Mouse (Mus musculus): ENCODE data around the gene Nme7. TPM values are rescaled to one million over a fixed set of nuclear protein-coding genes. Genes with fewer than 3 reads are reported as not detected.

Nme7 gene
- polyA plus RNA-seq (2015; fragmentation: Nextera tagmentation; extraction: Ambion mirVana): 42.5 and 43.9 TPM in 2 replicates

GRCm38 (mm10) chr1:164303821-164304220, at the start of gene Nme7:
Gene Nme7, plus strand, starts transcription at chr1:164304121.
- 90% methylated on average over 5 of the region's 5 CpGs for WGBS
- no peak for ATAC-seq (ENCODE audit: low FRiP score, low read depth)
- peaks cover 42% of the 10 kb centered on the region for H3K36me3 ChIP-seq

GRCm38 (mm10) chr1:164254836-164255235, 49.1 kb upstream of the Nme7 start:
- Histone ChIP-seq H3K4me2 (replicated peaks) (no peak overlapping the region), H3K36me3 (peaks cover 9% of the 10 kb centered on the region), H3K9me3 (no peaks in the 10 kb centered on the region), H3K4me1 (peaks cover 13% of the 10 kb centered on the region), H3K9ac (no peak overlapping the region), H3K4me3 (no peak overlapping the region), H3K27ac (no peak overlapping the region), H3K27me3 (0 out of 2 replicates have a peak, but pooled peaks cover 5% of the 10 kb centered on the region)
- WGBS: 84% methylated on average over 3 of the region's 3 CpGs
- ATAC-seq (ENCODE audit: low FRiP score, low read depth): no peak

More at GRCm38 (mm10) chr1:164303821-164304220, at the start of gene Nme7:
- no peaks in the 10 kb centered on the region for H3K9me3 ChIP-seq
- peaks cover 20% of the 10 kb centered on the region for H3K4me1 ChIP-seq
- no peak within 1 kb of the TSS for H3K27ac ChIP-seq
- no peak within 1 kb of the TSS for H3K4me3 ChIP-seq
- no peak within 1 kb of the TSS for H3K4me2 ChIP-seq (replicated peaks)
- no peaks in the 10 kb centered on the region for H3K27me3 ChIP-seq
- no peak within 1 kb of the TSS for H3K9ac ChIP-seq

- H3K9me3 ChIP-seq: no peaks in the 10 kb centered on the region
- no peak for ATAC-seq (ENCODE audit: low FRiP score, low read depth)
- H3K9ac ChIP-seq: no peak overlapping the region
- H3K4me2 ChIP-seq (replicated peaks): no peak overlapping the region
- no peak overlapping the region for H3K27ac ChIP-seq
- 78% methylated on average over 16 of the region's 16 CpGs for WGBS
- H3K4me1 ChIP-seq: no peaks in the 10 kb centered on the region
- H3K4me3 ChIP-seq: no peak overlapping the region
- peaks cover 28% of the 10 kb centered on the region for H3K36me3 ChIP-seq
- no peaks in the 10 kb centered on the region for H3K27me3 ChIP-seq
Measured at GRCm38 (mm10) chr1:164260171-164261028, 43.5 kb upstream of the Nme7 start.

- H3K27me3 ChIP-seq: no peaks in the 10 kb centered on the region
- ATAC-seq (ENCODE audit: low FRiP score, low read depth): no peak
- 90% methylated on average over 7 of the region's 7 CpGs for WGBS
- H3K4me3 ChIP-seq: no peak overlapping the region
- peaks cover 28% of the 10 kb centered on the region for H3K36me3 ChIP-seq
- H3K9ac ChIP-seq: no peak overlapping the region
- no peak overlapping the region for H3K4me2 ChIP-seq (replicated peaks)
- no peaks in the 10 kb centered on the region for H3K9me3 ChIP-seq
- no peak overlapping the region for H3K27ac ChIP-seq
- H3K4me1 ChIP-seq: no peaks in the 10 kb centered on the region
Measured at GRCm38 (mm10) chr1:164261553-164261952, 42.4 kb upstream of the Nme7 start.

- no peak overlapping the region for H3K9ac ChIP-seq
- ATAC-seq (ENCODE audit: low FRiP score, low read depth): no peak
- WGBS: 87% methylated on average over 7 of the region's 7 CpGs
Measured at GRCm38 (mm10) chr1:164270941-164271340, 33.0 kb upstream of the Nme7 start.

GRCm38 (mm10) chr1:164273659-164274058, 30.3 kb upstream of the Nme7 start:
- Histone ChIP-seq H3K27me3 (no peaks in the 10 kb centered on the region), H3K4me3 (no peak overlapping the region), H3K4me1 (peaks cover 19% of the 10 kb centered on the region), H3K9me3 (no peaks in the 10 kb centered on the region), H3K9ac (no peak overlapping the region), H3K27ac (no peak overlapping the region), H3K36me3 (no peaks in the 10 kb centered on the region), H3K4me2 (replicated peaks) (no peak overlapping the region; the same call in 1 of the 2 replicates)
- ATAC-seq (ENCODE audit: low FRiP score, low read depth): peak; percentile 62; the same call in 1 of the 2 replicates
- WGBS: 9% methylated on average over 6 of the region's 6 CpGs

More at GRCm38 (mm10) chr1:164270941-164271340, 33.0 kb upstream of the Nme7 start:
- no peak overlapping the region for H3K27ac ChIP-seq
- no peaks in the 10 kb centered on the region for H3K9me3 ChIP-seq
- H3K27me3 ChIP-seq: no peaks in the 10 kb centered on the region
- no peaks in the 10 kb centered on the region for H3K36me3 ChIP-seq
- peaks cover 22% of the 10 kb centered on the region for H3K4me1 ChIP-seq
- no peak overlapping the region for H3K4me3 ChIP-seq
- no peak overlapping the region for H3K4me2 ChIP-seq (replicated peaks)

- H3K9ac ChIP-seq: peak within 1 kb of the TSS; percentile 66
- H3K27me3 ChIP-seq: no peaks in the 10 kb centered on the region
- no peak within 1 kb of the TSS for H3K27ac ChIP-seq
- peak within 1 kb of the TSS; percentile 53 for H3K4me3 ChIP-seq
- H3K36me3 ChIP-seq: no peaks in the 10 kb centered on the region
- under 1% methylated on average over 31 of the region's 31 CpGs for WGBS
- ATAC-seq (ENCODE audit: low FRiP score, low read depth): peak; percentile 95
- H3K4me1 ChIP-seq: peaks cover 19% of the 10 kb centered on the region
- H3K9me3 ChIP-seq: no peaks in the 10 kb centered on the region
- H3K4me2 ChIP-seq (replicated peaks): peak within 1 kb of the TSS; percentile 88
Measured at GRCm38 (mm10) chr1:164275455-164275954, 28.4 kb upstream of the Nme7 start, which contains the start of gene Ccdc181. Gene Ccdc181, plus strand, starts transcription at chr1:164275585.

GRCm38 (mm10) chr1:164276552-164276951, 27.4 kb upstream of the Nme7 start:
- H3K27ac ChIP-seq: no peak overlapping the region
- no peak overlapping the region for H3K4me2 ChIP-seq (replicated peaks)
- no peaks in the 10 kb centered on the region for H3K36me3 ChIP-seq
- no peak overlapping the region for H3K4me3 ChIP-seq
- H3K9me3 ChIP-seq: no peaks in the 10 kb centered on the region
- peaks cover 19% of the 10 kb centered on the region for H3K4me1 ChIP-seq
- no peaks in the 10 kb centered on the region for H3K27me3 ChIP-seq
- no peak overlapping the region for H3K9ac ChIP-seq
- ATAC-seq (ENCODE audit: low FRiP score, low read depth): no peak
- 84% methylated on average over 3 of the region's 3 CpGs for WGBS

GRCm38 (mm10) chr1:164279332-164279731, 24.6 kb upstream of the Nme7 start:
- Histone ChIP-seq H3K9ac (no peak overlapping the region), H3K27me3 (no peaks in the 10 kb centered on the region), H3K27ac (no peak overlapping the region), H3K4me3 (no peak overlapping the region), H3K36me3 (no peaks in the 10 kb centered on the region), H3K4me2 (replicated peaks) (no peak overlapping the region), H3K9me3 (no peaks in the 10 kb centered on the region), H3K4me1 (peaks cover 3% of the 10 kb centered on the region; the same call in 1 of the 2 replicates)
- ATAC-seq (ENCODE audit: low FRiP score, low read depth): no peak
- WGBS: 60% methylated on average over 4 of the region's 4 CpGs

- H3K36me3 ChIP-seq: no peaks in the 10 kb centered on the region
- no peak overlapping the region for H3K4me3 ChIP-seq
- H3K4me2 ChIP-seq (replicated peaks): no peak overlapping the region
- no peaks in the 10 kb centered on the region for H3K9me3 ChIP-seq
- ATAC-seq (ENCODE audit: low FRiP score, low read depth): no peak
- H3K27ac ChIP-seq: no peak overlapping the region
- no peak overlapping the region for H3K9ac ChIP-seq
- no peaks in the 10 kb centered on the region for H3K27me3 ChIP-seq
- 95% methylated on average over 3 of the region's 3 CpGs for WGBS
- no peaks in the 10 kb centered on the region for H3K4me1 ChIP-seq
Measured at GRCm38 (mm10) chr1:164284007-164284406, 19.9 kb upstream of the Nme7 start.

GRCm38 (mm10) chr1:164287406-164287805, 16.5 kb upstream of the Nme7 start:
- Histone ChIP-seq H3K4me3 (no peak overlapping the region), H3K36me3 (peaks cover 17% of the 10 kb centered on the region), H3K9me3 (no peaks in the 10 kb centered on the region), H3K4me2 (replicated peaks) (no peak overlapping the region), H3K9ac (no peak overlapping the region), H3K27ac (no peak overlapping the region), H3K4me1 (no peaks in the 10 kb centered on the region), H3K27me3 (no peaks in the 10 kb centered on the region)
- WGBS: 75% methylated on average over 15 of the region's 15 CpGs
- no peak for ATAC-seq (ENCODE audit: low FRiP score, low read depth)

GRCm38 (mm10) chr1:164292040-164292439, 11.9 kb upstream of the Nme7 start:
- Histone ChIP-seq H3K27ac (no peak overlapping the region), H3K9ac (no peak overlapping the region), H3K9me3 (no peaks in the 10 kb centered on the region), H3K27me3 (no peaks in the 10 kb centered on the region), H3K4me2 (replicated peaks) (no peak overlapping the region), H3K4me3 (no peak overlapping the region), H3K36me3 (peaks cover 52% of the 10 kb centered on the region), H3K4me1 (no peaks in the 10 kb centered on the region)
- WGBS: 93% methylated on average over 5 of the region's 5 CpGs
- no peak for ATAC-seq (ENCODE audit: low FRiP score, low read depth)

Measured in limb, embryonic 13.5 days (tissue).